Mouse (Mus musculus) neural tube, embryonic 11.5 days (tissue): Measurements from ENCODE around the gene Acacb. TPM values are rescaled to one million over a fixed set of nuclear protein-coding genes. Genes with fewer than 3 reads are reported as not detected.

ENCODE experiments used
- ATAC-seq: fragments of 200-750 bp; cut with Nextera tagmentation; 2 replicates; pipeline ENCODE4 v1.8.0; 2017; ENCODE audit warnings: moderate number of reproducible peaks, mild to moderate bottlenecking, moderate TSS enrichment, moderate library complexity; ENCODE audit not compliant: insufficient read depth, low FRiP score, low TSS enrichment
- DNase-seq: peaks from one replicate; pipeline ENCODE4 v3.0.0-alpha.2; 2015; ENCODE audit warnings: low spot score
- H3K27ac ChIP-seq: fragments of 300-500 bp; sonication (generic); 2 replicates; pipeline ENCODE4 v1.5.1; 2014; ENCODE audit warnings: low read depth, mild to moderate bottlenecking, low read length
- H3K27me3 ChIP-seq: fragments of 300-500 bp; sonication (generic); 2 replicates; pipeline ENCODE4 v1.6.1; 2014; ENCODE audit warnings: mild to moderate bottlenecking, low read length, mixed read lengths; ENCODE audit not compliant: control insufficient read depth, insufficient read depth
- H3K36me3 ChIP-seq: fragments of 300-500 bp; sonication (generic); 2 replicates; pipeline ENCODE4 v1.6.1; 2014; ENCODE audit warnings: mild to moderate bottlenecking, low read length, moderate library complexity, mixed read lengths; ENCODE audit not compliant: control insufficient read depth, insufficient read depth
- H3K4me1 ChIP-seq: fragments of 300-500 bp; sonication (generic); 2 replicates; pipeline ENCODE4 v1.6.1; 2014; ENCODE audit warnings: low read length, mixed read lengths; ENCODE audit not compliant: control insufficient read depth, insufficient read depth
- H3K4me2 ChIP-seq: fragments of 300-500 bp; sonication (generic); 2 replicates; pipeline ENCODE4 v1.6.1; 2014; ENCODE audit warnings: low read depth, mild to moderate bottlenecking, moderate library complexity
- H3K4me3 ChIP-seq: fragments of 300-500 bp; sonication (generic); 2 replicates; pipeline ENCODE4 v1.5.1; 2014; ENCODE audit warnings: low read depth, low read length
- H3K9ac ChIP-seq: fragments of 300-500 bp; sonication (generic); 2 replicates; pipeline ENCODE4 v1.6.1; 2014; ENCODE audit warnings: mild to moderate bottlenecking, low read length
- H3K9me3 ChIP-seq: fragments of 300-500 bp; sonication (generic); 2 replicates; pipeline ENCODE4 v1.6.1; 2016; ENCODE audit warnings: low read length; ENCODE audit not compliant: control insufficient read depth
- WGBS: fragments of 180-500 bp; shearing (Covaris S2); extraction: QIAGEN DNeasy Blood & Tissue Kit; methylation state at CpG from one replicate; pipeline ENCODE4 v1.1.7; 2014; 5-methylcytosine and 5-hydroxymethylcytosine counted together
- polyA plus RNA-seq: library from polyadenylated mRNA; unstranded; fragments of >200 nt; fragmentation: Nextera tagmentation; extraction: Ambion mirVana; gene quantifications from 2 replicates; pipeline ENCODE4 v1.2.1, GENCODE M21; 2014

Gene Acacb
- polyA plus RNA-seq, 1 experiment from 2014 or later, result 0.82 TPM

DNA sequence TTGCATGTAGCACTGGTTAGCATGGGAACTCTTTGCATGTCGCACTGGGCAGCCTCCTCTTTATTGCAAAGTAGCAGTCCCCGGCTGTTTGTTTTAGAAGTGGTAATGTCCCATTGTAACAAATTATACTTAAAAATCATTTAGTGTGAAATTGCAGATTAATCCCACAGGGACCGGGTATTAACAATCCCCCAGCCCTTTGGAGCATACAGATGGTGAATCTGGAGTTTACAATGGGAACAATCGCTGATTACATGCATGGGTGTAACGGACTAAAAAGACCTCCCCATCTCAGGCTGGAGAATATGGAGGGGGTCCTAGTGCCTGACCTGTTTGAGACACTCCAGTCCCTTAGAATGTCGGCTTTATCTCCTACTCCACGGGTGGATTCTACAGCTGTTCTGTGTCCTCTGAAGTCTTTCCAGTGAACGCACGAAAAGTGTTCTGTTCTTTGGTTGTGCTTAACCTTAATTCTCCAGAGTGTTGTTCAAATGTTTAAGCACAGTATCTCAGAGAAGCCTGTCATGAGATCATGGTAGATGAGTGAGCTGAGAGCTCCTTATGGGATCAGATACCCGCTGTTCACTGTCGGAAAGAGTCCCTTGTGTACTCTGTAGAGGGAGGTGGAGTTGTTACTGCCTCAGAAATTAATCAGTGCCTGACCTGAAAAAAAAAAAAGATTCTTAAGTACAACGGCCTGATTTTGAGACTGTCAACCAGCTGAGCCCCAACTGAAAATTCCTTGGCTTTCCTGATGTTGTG lies 133.2 kb downstream of the Acacb start:
- peak; percentile 32 for DNase-seq
- H3K27me3 ChIP-seq, result peaks cover 45% of the 10 kb centered on the region
- no peak overlapping the region for H3K9ac ChIP-seq
- no peaks in the 10 kb centered on the region for H3K9me3 ChIP-seq
- peaks cover 13% of the 10 kb centered on the region; the same call in 1 of the 2 replicates for H3K4me1 ChIP-seq
- no peak overlapping the region for H3K27ac ChIP-seq
- H3K4me2 ChIP-seq, result no peak overlapping the region
- peak; percentile 60; the same call in 1 of the 2 replicates for ATAC-seq
- 35% methylated on average over 12 of the region's 12 CpGs for WGBS
- H3K36me3 ChIP-seq, result no peaks in the 10 kb centered on the region
- no peak overlapping the region for H3K4me3 ChIP-seq

DNA sequence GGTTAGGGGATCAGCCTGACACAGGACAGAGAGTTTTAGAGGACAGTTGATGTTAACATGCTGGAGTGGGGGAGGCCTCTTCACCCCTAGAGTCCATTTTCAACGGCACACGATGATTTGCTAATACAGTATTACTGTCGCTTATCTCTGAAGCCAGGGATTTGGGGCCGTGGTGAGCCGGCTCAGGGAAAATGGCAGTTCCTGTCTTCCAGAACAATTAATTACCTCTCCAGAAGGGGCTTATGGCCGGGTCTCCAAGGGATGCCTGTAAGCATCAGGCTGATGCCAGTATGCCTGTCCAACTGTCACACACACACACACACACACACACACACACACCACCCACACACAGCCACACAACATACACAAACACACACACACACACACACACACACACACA lies 136.0 kb downstream of the Acacb start:
- H3K9me3 ChIP-seq, result no peaks in the 10 kb centered on the region

DNA sequence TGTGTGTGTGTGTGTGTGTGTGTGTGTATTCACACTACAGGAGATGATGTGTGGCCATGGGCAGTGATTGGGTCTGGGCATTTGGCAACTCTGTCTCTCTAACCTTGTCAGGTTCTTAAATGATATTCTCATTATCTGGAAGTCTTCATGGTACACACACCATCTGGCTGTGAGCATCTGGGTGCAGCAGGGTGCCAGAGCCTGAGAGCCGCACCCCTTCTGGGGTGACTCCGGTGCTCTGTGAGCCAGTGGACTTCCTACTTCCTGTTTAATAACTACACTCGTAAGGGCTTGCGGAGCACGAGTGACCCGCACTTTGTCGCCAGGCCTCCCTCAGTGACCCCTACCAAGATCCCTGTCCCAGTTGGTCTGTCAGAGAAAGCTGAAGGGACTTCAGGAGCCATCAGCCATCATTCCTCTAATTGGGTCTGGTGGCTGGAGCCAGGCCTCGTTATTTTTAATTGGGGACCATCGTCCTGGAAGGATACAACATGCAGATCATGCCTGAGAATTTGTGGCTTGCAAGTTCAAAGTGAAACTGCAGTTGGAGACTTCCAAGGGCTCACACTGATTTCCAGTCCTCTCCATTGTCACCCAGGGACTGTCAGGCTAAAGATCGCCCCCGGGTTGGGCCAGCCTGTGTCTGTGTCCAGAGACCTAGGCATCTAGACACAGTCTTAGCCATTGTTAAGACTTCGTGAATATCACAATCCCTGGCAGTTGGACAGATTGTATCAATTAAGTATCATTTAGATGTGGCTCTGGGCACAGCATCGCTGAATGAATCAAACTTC lies 138.5 kb downstream of the Acacb start:
- WGBS, result 78% methylated on average over 13 of the region's 13 CpGs
- H3K4me1 ChIP-seq, result no peaks in the 10 kb centered on the region
- no peaks in the 10 kb centered on the region for H3K36me3 ChIP-seq
- no peak overlapping the region for H3K27ac ChIP-seq
- ATAC-seq, result no peak
- no peak overlapping the region for H3K9ac ChIP-seq
- H3K4me3 ChIP-seq, result no peak overlapping the region
- peaks cover 28% of the 10 kb centered on the region for H3K27me3 ChIP-seq
- no peak overlapping the region for H3K4me2 ChIP-seq
- no peak for DNase-seq
- H3K9me3 ChIP-seq, result no peaks in the 10 kb centered on the region

More for the DNA sequence above, 136.0 kb downstream of the Acacb start:
- ATAC-seq (no peak), DNase-seq (no peak)
- Histone ChIP-seq H3K9ac (no peak overlapping the region), H3K4me2 (no peak overlapping the region), H3K27ac (no peak overlapping the region), H3K27me3 (peaks cover 25% of the 10 kb centered on the region), H3K4me3 (no peak overlapping the region), H3K36me3 (no peaks in the 10 kb centered on the region), H3K4me1 (peaks cover 8% of the 10 kb centered on the region; the same call in 1 of the 2 replicates)
- WGBS, result 66% methylated on average over 6 of the region's 6 CpGs

- ATAC-seq (no peak), DNase-seq (no peak)
- 92% methylated on average over 3 of the region's 3 CpGs for WGBS
- no peaks in the 10 kb centered on the region for H3K9me3 ChIP-seq
- no peak overlapping the region for H3K9ac ChIP-seq
- no peak overlapping the region for H3K4me3 ChIP-seq
- H3K27me3 ChIP-seq, result peaks cover 28% of the 10 kb centered on the region
- 0 out of 2 replicates have a peak, but pooled peaks cover 3% of the 10 kb centered on the region for H3K4me1 ChIP-seq
- no peaks in the 10 kb centered on the region for H3K36me3 ChIP-seq
- no peak overlapping the region for H3K27ac ChIP-seq
- H3K4me2 ChIP-seq, result no peak overlapping the region
Observed at GRCm38 (mm10) chr5:114285398-114285700, 139.0 kb downstream of the Acacb start.

GRCm38 (mm10) chr5:114286102-114286501 lies 139.8 kb downstream of the Acacb start:
- WGBS, result 77% methylated on average over 4 of the region's 4 CpGs
- H3K4me3 ChIP-seq, result no peak overlapping the region
- 0 out of 2 replicates have a peak, but pooled peaks cover 3% of the 10 kb centered on the region for H3K4me1 ChIP-seq
- H3K4me2 ChIP-seq, result no peak overlapping the region
- DNase-seq, result no peak
- H3K27me3 ChIP-seq, result peaks cover 25% of the 10 kb centered on the region
- no peak overlapping the region for H3K27ac ChIP-seq
- H3K9ac ChIP-seq, result no peak overlapping the region
- no peak for ATAC-seq
- no peaks in the 10 kb centered on the region for H3K36me3 ChIP-seq
- no peaks in the 10 kb centered on the region for H3K9me3 ChIP-seq

DNA sequence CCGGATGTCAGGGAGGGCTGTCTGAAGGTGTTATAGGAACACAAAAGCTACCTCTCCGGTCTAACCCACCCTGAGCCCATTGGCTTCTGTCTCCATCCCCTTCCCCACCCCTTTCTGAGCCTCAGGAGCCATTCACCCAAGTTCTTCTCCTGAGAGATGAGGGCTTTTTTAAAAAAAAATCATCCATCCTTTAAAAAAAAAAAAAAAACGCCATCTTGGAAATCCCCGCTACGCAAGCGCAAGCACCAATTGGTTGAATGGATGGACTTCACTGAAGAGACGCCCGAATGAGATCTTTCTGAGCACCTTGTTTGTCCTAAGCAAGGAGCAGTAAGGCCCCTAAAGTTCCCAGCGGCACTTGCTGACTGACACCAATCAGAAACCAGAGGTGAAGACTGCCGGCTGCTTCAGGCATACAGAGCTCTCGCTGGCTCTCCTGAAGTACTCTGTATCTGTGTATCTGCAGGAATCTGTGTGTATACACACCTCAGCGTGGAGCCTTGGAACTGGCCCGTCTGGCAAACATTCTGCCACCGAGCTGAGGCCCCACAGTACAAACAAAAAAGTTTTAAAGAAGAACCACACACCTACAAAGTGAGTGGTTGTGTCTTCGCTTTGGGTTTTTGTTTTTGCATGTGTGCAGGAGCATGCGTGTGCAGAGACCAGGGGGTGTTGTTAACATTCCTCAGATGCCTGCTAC lies 140.7 kb downstream of the Acacb start:
- Histone ChIP-seq H3K9me3 (no peaks in the 10 kb centered on the region), H3K27ac (no peak overlapping the region), H3K27me3 (peaks cover 23% of the 10 kb centered on the region), H3K36me3 (no peaks in the 10 kb centered on the region), H3K4me2 (no peak overlapping the region), H3K4me1 (0 out of 2 replicates have a peak, but pooled peaks cover 3% of the 10 kb centered on the region), H3K9ac (no peak overlapping the region), H3K4me3 (no peak overlapping the region)
- no peak for DNase-seq
- WGBS, result 84% methylated on average over 16 of the region's 16 CpGs
- no peak for ATAC-seq

GRCm38 (mm10) chr5:114288396-114288795 lies 142.1 kb downstream of the Acacb start:
- no peaks in the 10 kb centered on the region for H3K36me3 ChIP-seq
- H3K9ac ChIP-seq, result no peak overlapping the region
- 0 out of 2 replicates have a peak, but pooled peaks cover 3% of the 10 kb centered on the region for H3K4me1 ChIP-seq
- no peak for ATAC-seq
- H3K9me3 ChIP-seq, result no peaks in the 10 kb centered on the region
- H3K4me2 ChIP-seq, result no peak overlapping the region
- H3K27ac ChIP-seq, result no peak overlapping the region
- DNase-seq, result no peak
- peaks cover 28% of the 10 kb centered on the region for H3K27me3 ChIP-seq
- no peak overlapping the region for H3K4me3 ChIP-seq
- 85% methylated on average over 5 of the region's 5 CpGs for WGBS

DNA sequence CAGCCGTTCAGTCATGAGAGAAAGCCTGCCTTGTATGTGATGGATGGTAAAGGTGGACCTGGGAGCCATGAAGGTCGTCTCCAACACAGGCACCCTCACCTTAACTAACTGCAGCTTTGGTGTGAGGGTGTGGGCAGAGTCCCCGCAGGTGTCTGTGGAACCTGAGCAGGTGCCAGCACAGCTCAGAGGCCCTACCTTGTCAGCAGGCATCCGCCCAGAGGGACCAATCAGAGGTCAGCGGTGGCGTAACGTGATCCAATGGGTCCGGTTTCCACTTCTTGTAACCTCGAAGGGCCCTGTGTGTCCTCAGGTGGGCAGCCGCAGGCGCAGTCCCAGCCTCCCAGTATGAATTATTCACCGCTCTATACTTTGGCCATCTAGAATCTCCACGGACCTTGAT lies 142.5 kb downstream of the Acacb start, which contains the start of gene Myo1h:
Myo1h (plus strand) TSS at position 293 of the 400 bp plus-strand sequence.
- Histone ChIP-seq H3K36me3 (no peaks in the 10 kb centered on the region), H3K4me3 (no peak within 1 kb of the TSS), H3K9me3 (no peaks in the 10 kb centered on the region), H3K9ac (no peak within 1 kb of the TSS), H3K4me2 (no peak within 1 kb of the TSS), H3K27ac (no peak within 1 kb of the TSS), H3K4me1 (0 out of 2 replicates have a peak, but pooled peaks cover 3% of the 10 kb centered on the region), H3K27me3 (peaks cover 28% of the 10 kb centered on the region)
- ATAC-seq, result no peak
- no peak for DNase-seq
- WGBS, result 46% methylated on average over 13 of the region's 13 CpGs
